Mouse (Mus musculus) lung, postnatal 0 days (tissue): Measurements from ENCODE around the gene Gm10974. TPM values are rescaled to one million over a fixed set of nuclear protein-coding genes. Genes with fewer than 3 reads are reported as not detected.
A peak's percentile ranks its signal among the peaks of the same experiment; 100 is the strongest.

Experiments used
- ATAC-seq: fragments of 200-750 bp; cut with Nextera tagmentation; 2 replicates; pipeline ENCODE4 v1.8.0; 2017; ENCODE audit warnings: moderate library complexity
- DNase-seq: peaks from one replicate; pipeline ENCODE4 v3.0.0-alpha.2; 2016; ENCODE audit warnings: low spot score
- H3K27ac ChIP-seq: fragments of 300-500 bp; sonication (generic); 2 replicates; pipeline ENCODE4 v1.5.1; 2014; ENCODE audit warnings: antibody characterized with exemption, mild to moderate bottlenecking, low read length, mixed read lengths
- H3K27me3 ChIP-seq: fragments of 300-500 bp; sonication (generic); replicated peaks from 2 replicates; pipeline ENCODE4 v1.6.1; 2014; ENCODE audit warnings: low read length, mixed read lengths; ENCODE audit not compliant: insufficient read depth
- H3K36me3 ChIP-seq: fragments of 300-500 bp; sonication (generic); 2 replicates; pipeline ENCODE4 v1.6.1; 2014; ENCODE audit warnings: low read length, mixed read lengths; ENCODE audit not compliant: insufficient read depth
- H3K4me1 ChIP-seq: fragments of 300-500 bp; sonication (generic); 2 replicates; pipeline ENCODE4 v1.6.1; 2014; ENCODE audit warnings: antibody characterized with exemption, low read depth, low read length, mixed read lengths; ENCODE audit not compliant: insufficient read depth
- H3K4me2 ChIP-seq: fragments of 300-500 bp; sonication (generic); replicated peaks from 2 replicates; pipeline ENCODE4 v1.6.1; 2014; ENCODE audit warnings: low read depth, mild to moderate bottlenecking, low read length, moderate library complexity, mixed read lengths
- H3K4me3 ChIP-seq: fragments of 300-500 bp; sonication (generic); 2 replicates; pipeline ENCODE4 v1.5.1; 2014; ENCODE audit warnings: low read depth, low read length
- H3K9ac ChIP-seq: fragments of 300-500 bp; sonication (generic); replicated peaks from 2 replicates; pipeline ENCODE4 v1.6.1; 2014; ENCODE audit warnings: low read depth, mild to moderate bottlenecking
- H3K9me3 ChIP-seq: fragments of 300-500 bp; sonication (generic); 2 replicates; pipeline ENCODE4 v1.6.1; 2016; ENCODE audit warnings: low read length, mixed read lengths
- CTCF ChIP-seq: IDR thresholded peaks from 2 replicates; pipeline ENCODE4 v1.5.1; 2016; ENCODE audit warnings: antibody characterized with exemption, mild to moderate bottlenecking
- EP300 ChIP-seq: IDR thresholded peaks from 2 replicates; pipeline ENCODE4 v1.6.1; 2016; ENCODE audit warnings: antibody characterized with exemption, mild to moderate bottlenecking, control low read depth
- WGBS: fragments of 180-500 bp; shearing (Covaris S2); extraction: QIAGEN DNeasy Blood & Tissue Kit; methylation state at CpG from one replicate; pipeline ENCODE4 v1.1.7; 2014; 5-methylcytosine and 5-hydroxymethylcytosine counted together
- polyA plus RNA-seq: library from polyadenylated mRNA; unstranded; fragments of >200 nt; fragmentation: Nextera tagmentation; extraction: Ambion mirVana; gene quantifications from 2 replicates; pipeline ENCODE4 v1.2.1, GENCODE M21; 2015

Gene Gm10974
- polyA plus RNA-seq, 1 experiment from 2014 or later, result not detected

GRCm38 (mm10) chr7:66405541-66405940 is 39.8 kb downstream of the Gm10974 start:
- H3K27ac ChIP-seq, result no peak overlapping the region
- ATAC-seq (no peak), DNase-seq (no peak)
- no peaks in the 10 kb centered on the region for H3K27me3 ChIP-seq
- no peak overlapping the region for H3K4me3 ChIP-seq
- H3K4me1 ChIP-seq, result no peaks in the 10 kb centered on the region
- no peaks in the 10 kb centered on the region for H3K9me3 ChIP-seq
- 42% methylated on average over 11 of the region's 11 CpGs for WGBS
- no peak overlapping the region for H3K9ac ChIP-seq
- no peaks in the 10 kb centered on the region for H3K36me3 ChIP-seq
- H3K4me2 ChIP-seq, result no peak overlapping the region
- no peak for TF ChIP-seq EP300
- no peak for TF ChIP-seq CTCF

GRCm38 (mm10) chr7:66405951-66406721 is 40.4 kb downstream of the Gm10974 start:
- H3K4me3 ChIP-seq, result no peak overlapping the region
- H3K36me3 ChIP-seq, result no peaks in the 10 kb centered on the region
- no peak for TF ChIP-seq EP300
- no peak for TF ChIP-seq CTCF
- H3K27ac ChIP-seq, result no peak overlapping the region
- peak; percentile 54 for ATAC-seq
- WGBS, result 47% methylated on average over 13 of the region's 13 CpGs
- no peaks in the 10 kb centered on the region for H3K9me3 ChIP-seq
- H3K9ac ChIP-seq, result no peak overlapping the region
- DNase-seq, result peak; percentile 60
- no peak overlapping the region for H3K4me2 ChIP-seq
- no peaks in the 10 kb centered on the region for H3K27me3 ChIP-seq
- no peaks in the 10 kb centered on the region for H3K4me1 ChIP-seq

GRCm38 (mm10) chr7:66406971-66407370 is 41.3 kb downstream of the Gm10974 start:
- no peaks in the 10 kb centered on the region for H3K9me3 ChIP-seq
- WGBS, result 47% methylated on average over 8 of the region's 8 CpGs
- TF ChIP-seq CTCF, result no peak
- no peak for TF ChIP-seq EP300
- no peak overlapping the region for H3K4me2 ChIP-seq
- no peak overlapping the region for H3K4me3 ChIP-seq
- no peak overlapping the region for H3K27ac ChIP-seq
- no peaks in the 10 kb centered on the region for H3K36me3 ChIP-seq
- H3K9ac ChIP-seq, result no peak overlapping the region
- ATAC-seq (no peak), DNase-seq (no peak)
- no peaks in the 10 kb centered on the region for H3K27me3 ChIP-seq
- H3K4me1 ChIP-seq, result no peaks in the 10 kb centered on the region

- H3K4me1 ChIP-seq, result no peaks in the 10 kb centered on the region
- no peak overlapping the region for H3K4me3 ChIP-seq
- ATAC-seq (peak; percentile 36; the same call in 1 of the 2 replicates), DNase-seq (peak; percentile 71)
- TF ChIP-seq CTCF, result peak; percentile 93
- no peak for TF ChIP-seq EP300
- no peak overlapping the region for H3K27ac ChIP-seq
- no peaks in the 10 kb centered on the region for H3K9me3 ChIP-seq
- H3K36me3 ChIP-seq, result no peaks in the 10 kb centered on the region
- no peak overlapping the region for H3K9ac ChIP-seq
- no peaks in the 10 kb centered on the region for H3K27me3 ChIP-seq
- no peak overlapping the region for H3K4me2 ChIP-seq
- WGBS, result 63% methylated on average over 6 of the region's 6 CpGs
Measured at GRCm38 (mm10) chr7:66409433-66409832, 43.7 kb downstream of the Gm10974 start.

- ATAC-seq, result no peak
- H3K9me3 ChIP-seq, result no peaks in the 10 kb centered on the region
- no peak overlapping the region for H3K4me2 ChIP-seq
- H3K36me3 ChIP-seq, result no peaks in the 10 kb centered on the region
- DNase-seq, result no peak
- no peak overlapping the region for H3K4me3 ChIP-seq
- H3K9ac ChIP-seq, result no peak overlapping the region
- no peak for TF ChIP-seq EP300
- no peaks in the 10 kb centered on the region for H3K4me1 ChIP-seq
- WGBS, result 75% methylated on average over 7 of the region's 7 CpGs
- H3K27me3 ChIP-seq, result no peaks in the 10 kb centered on the region
- H3K27ac ChIP-seq, result no peak overlapping the region
Measured at GRCm38 (mm10) chr7:66413093-66413492, 47.4 kb downstream of the Gm10974 start.

GRCm38 (mm10) chr7:66416829-66417228 is 51.1 kb downstream of the Gm10974 start:
- no peaks in the 10 kb centered on the region for H3K4me1 ChIP-seq
- no peak for ATAC-seq
- H3K27ac ChIP-seq, result no peak overlapping the region
- no peaks in the 10 kb centered on the region for H3K27me3 ChIP-seq
- 60% methylated on average over 4 of the region's 4 CpGs for WGBS
- TF ChIP-seq CTCF (no peak), EP300 (no peak)
- H3K9me3 ChIP-seq, result no peaks in the 10 kb centered on the region
- no peak for DNase-seq
- H3K4me3 ChIP-seq, result no peak overlapping the region
- H3K9ac ChIP-seq, result no peak overlapping the region
- H3K4me2 ChIP-seq, result no peak overlapping the region
- H3K36me3 ChIP-seq, result no peaks in the 10 kb centered on the region
